In the genomic region with DNA sequence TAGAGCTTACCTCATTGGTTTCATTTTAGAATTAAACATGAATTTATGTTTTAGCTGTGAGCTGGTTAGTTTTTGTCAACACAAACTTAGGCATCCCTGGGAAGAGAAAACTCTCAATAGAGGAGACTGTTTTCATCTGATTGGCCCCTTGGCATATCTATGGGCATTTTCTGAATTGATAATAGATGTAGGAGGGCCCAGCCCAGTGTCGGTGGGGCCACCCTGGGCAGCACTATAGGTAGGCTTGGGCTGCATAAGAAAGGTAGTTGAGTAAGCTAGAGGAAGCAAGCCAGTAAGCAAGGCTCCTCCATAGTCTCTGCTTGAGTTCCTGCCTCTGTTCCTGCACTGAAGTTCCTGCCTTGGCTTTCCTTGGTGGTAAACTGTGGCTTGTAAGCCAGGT, we compare ENCODE assay signal across 27 mouse cellular contexts. TPM values are rescaled to one million over a fixed set of nuclear protein-coding genes. Genes with fewer than 3 reads are reported as not detected.
DNase-seq lines count a peak whose midpoint lies in the region; ATAC-seq and TF ChIP-seq lines count a peak whose summit lies in the region.
"Had no signal": no experiment of that assay in that cellular context is flagged by ENCODE, and none has a peak within 500 bp of the region (broad histone marks: within the 10 kb centered on the region; RNA-seq: fewer than 3 reads in every experiment).

No protein-coding gene starts in this region.

- TF ChIP-seq CTCF in MEL (IDR thresholded peaks at IDR 0.05 in 2 of 3, conservative IDR thresholded peaks at IDR 0.05 in 1 of 3; ENCODE audit: control insufficient read depth in 1 of 3, insufficient read depth in 1 of 3, low read depth in 2 of 3, low read length in 3 of 3, poor library complexity in 1 of 3, severe bottlenecking in 1 of 3): no peak

- no peaks in the 10 kb centered on the region for H3K27me3 ChIP-seq in MEL (ENCODE audit: control insufficient read depth in 1 of 2, insufficient read depth in 2 of 2, low read length in 2 of 2)
- H3K27me3 ChIP-seq in liver, embryonic 15.5 days: no peaks in the 10 kb centered on the region
- H3K27me3 ChIP-seq: embryonic facial prominence, embryonic 13.5 days; forebrain, embryonic 13.5 days; heart, embryonic 12.5 days; kidney, embryonic 15.5 days; midbrain, embryonic 12.5 days had no signal

- H3K4me3 ChIP-seq in MEL (ENCODE audit: control insufficient read depth in 1 of 2, insufficient read depth in 1 of 2, low read depth in 2 of 2, low read length in 2 of 2): peak overlapping the region in 1 of 2 experiments; percentile 5; a peak in 1 of 4 replicates
- H3K4me3 ChIP-seq in liver, embryonic 15.5 days (replicated peaks): peak overlapping the region; percentile 47
- H3K4me3 ChIP-seq: embryonic facial prominence, embryonic 13.5 days; forebrain, embryonic 13.5 days; heart, adult 2 months; heart, embryonic 12.5 days; kidney, embryonic 15.5 days; midbrain, embryonic 12.5 days had no signal

- H3K9ac ChIP-seq in MEL (ENCODE audit: control insufficient read depth, low read depth, low read length, poor library complexity, severe bottlenecking): no peak overlapping the region
- H3K9ac ChIP-seq in liver, embryonic 15.5 days: peak overlapping the region; percentile 41; the same call in 1 of the 2 replicates
- H3K9ac ChIP-seq: embryonic facial prominence, embryonic 13.5 days; forebrain, embryonic 13.5 days; heart, embryonic 12.5 days; hindbrain, embryonic 14.5 days; kidney, embryonic 15.5 days; lung, embryonic 14.5 days; midbrain, embryonic 12.5 days had no signal

- H3K27ac ChIP-seq in MEL (ENCODE audit: control insufficient read depth, low read depth, low read length): peak overlapping the region; percentile 45
- peak overlapping the region; percentile 78 for H3K27ac ChIP-seq in liver, embryonic 15.5 days (replicated peaks)
- H3K27ac ChIP-seq: embryonic facial prominence, embryonic 13.5 days; forebrain, embryonic 13.5 days; heart, adult 2 months; hindbrain, embryonic 14.5 days; kidney, embryonic 15.5 days; midbrain, embryonic 12.5 days had no signal

- H3K36me3 ChIP-seq in MEL (ENCODE audit: control insufficient read depth in 1 of 2, insufficient read depth in 2 of 2, low read length in 2 of 2): peaks cover 0 to 18% of the 10 kb centered on the region in 2 experiments; a peak in 2 of 4 replicates
- H3K36me3 ChIP-seq in liver, embryonic 15.5 days (replicated peaks): no peaks in the 10 kb centered on the region
- H3K36me3 ChIP-seq: embryonic facial prominence, embryonic 13.5 days; heart, embryonic 12.5 days; kidney, embryonic 15.5 days; midbrain, embryonic 12.5 days had no signal

- peaks cover 6 to 20% of the 10 kb centered on the region in 2 experiments for H3K4me1 ChIP-seq in MEL (ENCODE audit: control insufficient read depth in 1 of 2, insufficient read depth in 2 of 2, low read length in 2 of 2)
- H3K4me1 ChIP-seq in liver, embryonic 15.5 days (replicated peaks): peaks cover 33% of the 10 kb centered on the region
- H3K4me1 ChIP-seq: embryonic facial prominence, embryonic 13.5 days; forebrain, embryonic 13.5 days; kidney, embryonic 15.5 days; midbrain, embryonic 12.5 days had no signal

- peak overlapping the region; percentile 66 for H3K4me2 ChIP-seq in liver, embryonic 15.5 days
- H3K4me2 ChIP-seq: embryonic facial prominence, embryonic 13.5 days; forebrain, embryonic 13.5 days; heart, embryonic 12.5 days; hindbrain, embryonic 14.5 days; kidney, embryonic 15.5 days; lung, embryonic 14.5 days; midbrain, embryonic 12.5 days had no signal

- no peak for TF ChIP-seq RAD21 in MEL (IDR thresholded peaks at IDR 0.05; ENCODE audit: low read depth, low read length)

- 30% methylated on average over 1 of the region's 1 CpGs for WGBS in liver, embryonic 15.5 days (ENCODE audit: insufficient replicate concordance)

- TF ChIP-seq EP300 in MEL (IDR thresholded peaks at IDR 0.05; ENCODE audit: low read depth in 1 of 2, low read length in 2 of 2): no peak

- DNase-seq in MEL (ENCODE audit: low read depth, low spot score) (peak; percentile 30), liver (peak; percentile 77)
- peak; percentile 51 for DNase-seq in c-Kit-positive CD71-positive TER-119-negative erythroid progenitor cells, embryonic 14.5 days (ENCODE audit: low read depth)
- no peak for DNase-seq in frontal cortex, postnatal 10 days (ENCODE audit: low spot score in 2 of 2)
- no peak for DNase-seq in cerebellum, adult 11 months
- DNase-seq in right cerebral cortex, postnatal 25 days: no peak
- no peak for DNase-seq in spleen, adult 18-20 months
- DNase-seq: adrenal gland, postnatal 36 days; cerebellum, adult 11-12 months; cerebellum, postnatal 10 days; gastrocnemius, postnatal 36 days; heart, adult 2 months; kidney, adult 18-20 months; kidney, postnatal 25 days; left cerebral cortex, postnatal 4 days; lung, embryonic 14.5 days; lung, postnatal 14 days; retina, postnatal 1 day; thymus, postnatal 4 days had no signal

- TF ChIP-seq POLR2A in MEL (IDR thresholded peaks at IDR 0.05; ENCODE audit: control insufficient read depth in 1 of 2, insufficient read depth in 1 of 2, low read depth in 1 of 2, low read length in 2 of 2, poor library complexity in 1 of 2): no peak

- H3K79me2 ChIP-seq in MEL (ENCODE audit: control insufficient read depth, insufficient read depth, low read length, poor library complexity): 0 out of 2 replicates have a peak, but pooled peaks cover 1% of the 10 kb centered on the region

- no peaks in the 10 kb centered on the region for H3K9me3 ChIP-seq in MEL (replicated peaks; ENCODE audit: insufficient read depth, low read length)
- no peaks in the 10 kb centered on the region for H3K9me3 ChIP-seq in liver, embryonic 15.5 days (replicated peaks)
- H3K9me3 ChIP-seq: embryonic facial prominence, embryonic 13.5 days; forebrain, embryonic 13.5 days; heart, embryonic 12.5 days; kidney, embryonic 15.5 days; midbrain, embryonic 12.5 days had no signal

- ATAC-seq in liver, embryonic 15.5 days (ENCODE audit: insufficient read depth): peak; percentile 98
- ATAC-seq: CD4-positive, CD25-positive, alpha-beta regulatory T cell, adult 4 months; forebrain, embryonic 13.5 days had no signal

TF ChIP-seq in MEL, 35 proteins besides CTCF, POLR2A, EP300 and RAD21:
- TF ChIP-seq ZKSCAN1 (IDR thresholded peaks at IDR 0.05; ENCODE audit: low read depth, low read length): no peak
- TF ChIP-seq GATA1 (IDR thresholded peaks at IDR 0.05; ENCODE audit: low read depth, low read length): 0 out of 2 replicates have a peak, but pooled peaks have one; percentile 7
- no peak for TF ChIP-seq USF2 (IDR thresholded peaks at IDR 0.05; ENCODE audit: borderline replicate concordance in 1 of 2, insufficient read depth in 1 of 2, low read depth in 1 of 2, low read length in 2 of 2)

RNA-seq across cellular contexts. Expression of gene Lrba, which starts 26.7 kb away (rescaled TPM):
- total RNA-seq in MEL (2012; rRNA removed): 10.9 and 14.8 TPM in 2 replicates
- 10 to 100 TPM in 1 of 2 experiments, not detected in 1; 17.9 TPM for polyA plus RNA-seq in MEL (2012; ENCODE audit: insufficient read depth in 1 of 2, insufficient read length in 2 of 2, low read depth in 1 of 2, low replicate concordance in 2 of 2, missing spikeins in 1 of 2)
- polyA plus RNA-seq in liver, embryonic 15.5 days (2015; fragmentation: Nextera tagmentation; extraction: Ambion mirVana): 2.4 and 3.2 TPM in 2 replicates

Comparison
In these comparisons a context has a peak if more than half of its experiments do, and no peak if none do; other contexts are left out.
1. DNase-seq: peak in MEL (single experiment), c-Kit-positive CD71-positive TER-119-negative erythroid progenitor cells, embryonic 14.5 days (single experiment) and liver (single experiment); none in frontal cortex, postnatal 10 days (0 of 2), cerebellum, adult 11 months (single experiment), right cerebral cortex, postnatal 25 days (single experiment) and spleen, adult 18-20 months (0 of 2).